Mouse (Mus musculus): ENCODE measurements around the gene Uba2. TPM values are rescaled to one million over a fixed set of nuclear protein-coding genes. Genes with fewer than 3 reads are reported as not detected.
"Not testable (repeated sequence)": the region's sequence is repeated elsewhere in the genome, so short reads cannot be mapped to it uniquely, and the experiment has no call there.

Gene Uba2
- polyA plus RNA-seq, 2 experiments from 2014 or later, result 93.3 to 94.9 TPM

GRCm38 (mm10) chr7:34166850-34167249 is 2.5 kb downstream of the Uba2 start:
- no peak for ATAC-seq

- no peak for ATAC-seq
Observed at GRCm38 (mm10) chr7:34165999-34166398, 3.4 kb downstream of the Uba2 start.

- no peak for ATAC-seq
Observed at GRCm38 (mm10) chr7:34164671-34165070, 4.7 kb downstream of the Uba2 start.

- ATAC-seq, result no peak
Observed at GRCm38 (mm10) chr7:34159167-34159566, 10.2 kb downstream of the Uba2 start.

- no peak for ATAC-seq
Observed at GRCm38 (mm10) chr7:34157994-34158393, 11.4 kb downstream of the Uba2 start.

GRCm38 (mm10) chr7:34147193-34147592 is 22.2 kb downstream of the Uba2 start:
- no peak for ATAC-seq

GRCm38 (mm10) chr7:34141123-34141522 is 28.3 kb downstream of the Uba2 start:
- ATAC-seq, result no peak

GRCm38 (mm10) chr7:34139493-34139892 is 29.9 kb downstream of the Uba2 start:
- ATAC-seq, result no peak

- no peak for ATAC-seq
Observed at GRCm38 (mm10) chr7:34134336-34134735, 35.1 kb downstream of the Uba2 start.

- no peak for ATAC-seq
Observed at GRCm38 (mm10) chr7:34133117-34133762, 36.2 kb downstream of the Uba2 start, which contains the start of gene Wtip. TSS of gene Wtip (minus strand) at chr7:34133268.

- ATAC-seq, result no peak
Observed at GRCm38 (mm10) chr7:34132355-34133079, 36.9 kb downstream of the Uba2 start.

GRCm38 (mm10) chr7:34131959-34132354 is 37.4 kb downstream of the Uba2 start:
- no peak for ATAC-seq

GRCm38 (mm10) chr7:34131118-34131517 is 38.3 kb downstream of the Uba2 start:
- no peak for ATAC-seq

GRCm38 (mm10) chr7:34126291-34126690 is 43.1 kb downstream of the Uba2 start:
- no peak for ATAC-seq

GRCm38 (mm10) chr7:34125346-34125745 is 44.1 kb downstream of the Uba2 start:
- ATAC-seq, result no peak

GRCm38 (mm10) chr7:34122987-34123720 is 46.2 kb downstream of the Uba2 start:
- no peak for ATAC-seq

- ATAC-seq, result not testable (repeated sequence)
Observed at GRCm38 (mm10) chr7:34120636-34121035, 48.8 kb downstream of the Uba2 start.

- no peak for ATAC-seq
Observed at GRCm38 (mm10) chr7:34116601-34117000, 52.8 kb downstream of the Uba2 start.

GRCm38 (mm10) chr7:34109190-34109589 is 60.2 kb downstream of the Uba2 start:
- ATAC-seq, result no peak

- no peak for ATAC-seq
Observed at GRCm38 (mm10) chr7:34101276-34101675, 68.1 kb downstream of the Uba2 start.

- no peak for ATAC-seq
Observed at GRCm38 (mm10) chr7:34100002-34100401, 69.4 kb downstream of the Uba2 start.

GRCm38 (mm10) chr7:34094911-34095481 is 74.4 kb downstream of the Uba2 start, which contains the start of gene Scgb1b30:
TSS of gene Scgb1b30 (plus strand) at chr7:34095431.
- ATAC-seq, result no peak

Measured in activated CD4-positive, CD25-positive, alpha-beta regulatory T cell, adult 4 months (primary cell).